Mouse (Mus musculus) limb, embryonic 14.5 days (tissue): ENCODE results near the gene Hspg2. TPM values are rescaled to one million over a fixed set of nuclear protein-coding genes. Genes with fewer than 3 reads are reported as not detected.

Source experiments
- ATAC-seq: fragments of 200-750 bp; cut with Nextera tagmentation; 2 replicates; pipeline ENCODE4 v1.8.0; 2017; ENCODE audit warnings: low read depth, moderate number of reproducible peaks, moderate TSS enrichment; ENCODE audit not compliant: low FRiP score
- DNase-seq: peaks from one replicate; pipeline ENCODE4 v3.0.0-alpha.2; 2015; ENCODE audit warnings: low spot score
- H3K27ac ChIP-seq: fragments of 300-500 bp; sonication (generic); replicated peaks from 2 replicates; pipeline ENCODE4 v1.5.1; 2014; ENCODE audit warnings: low read depth, mild to moderate bottlenecking, low read length, moderate library complexity, mixed read lengths
- H3K27me3 ChIP-seq: fragments of 300-500 bp; sonication (generic); 2 replicates; pipeline ENCODE4 v1.6.1; 2014; ENCODE audit warnings: low read length, mixed read lengths; ENCODE audit not compliant: control insufficient read depth, insufficient read depth
- H3K36me3 ChIP-seq: fragments of 300-500 bp; sonication (generic); 2 replicates; pipeline ENCODE4 v1.6.1; 2014; ENCODE audit warnings: mild to moderate bottlenecking, low read length, moderate library complexity, mixed read lengths; ENCODE audit not compliant: control insufficient read depth, insufficient read depth
- H3K4me1 ChIP-seq: fragments of 300-500 bp; sonication (generic); 2 replicates; pipeline ENCODE4 v1.6.1; 2014; ENCODE audit warnings: antibody characterized with exemption, low read length, mixed read lengths; ENCODE audit not compliant: control insufficient read depth, insufficient read depth
- H3K4me2 ChIP-seq: fragments of 300-500 bp; sonication (generic); replicated peaks from 2 replicates; pipeline ENCODE4 v1.6.1; 2014; ENCODE audit warnings: low read depth, mild to moderate bottlenecking, low read length, moderate library complexity; ENCODE audit not compliant: severe bottlenecking
- H3K4me3 ChIP-seq: fragments of 300-500 bp; sonication (generic); replicated peaks from 2 replicates; pipeline ENCODE4 v1.5.1; 2014; ENCODE audit warnings: low read length
- H3K9ac ChIP-seq: fragments of 300-500 bp; sonication (generic); 2 replicates; pipeline ENCODE4 v1.6.1; 2014; ENCODE audit warnings: mild to moderate bottlenecking, low read depth, low read length, moderate library complexity; ENCODE audit not compliant: severe bottlenecking
- H3K9me3 ChIP-seq: fragments of 300-500 bp; sonication (generic); 2 replicates; pipeline ENCODE4 v1.6.1; 2016; ENCODE audit warnings: low read length; ENCODE audit not compliant: control insufficient read depth
- POLR2A ChIP-seq: fragments of 200-500 bp; IDR thresholded peaks from 2 replicates; pipeline ENCODE4 v1.8.0; 2012; ENCODE audit warnings: inconsistent platforms, mild to moderate bottlenecking, moderate library complexity, borderline replicate concordance; ENCODE audit not compliant: insufficient read depth, insufficient read length; ENCODE audit errors: extremely low read depth
- WGBS: fragments of 180-500 bp; shearing (Covaris S2); extraction: QIAGEN DNeasy Blood & Tissue Kit; methylation state at CpG from one replicate; pipeline ENCODE4 v1.1.7; 2014; 5-methylcytosine and 5-hydroxymethylcytosine counted together
- polyA plus RNA-seq, 2 experiments: library from polyadenylated mRNA; depleted of rRNA in 1 of 2; stranded (reverse) in 1 of 2; unstranded in 1 of 2; fragments of >200 nt; fragmentation: Nextera tagmentation in 1 of 2; extraction: Ambion mirVana in 1 of 2; gene quantifications; 2 replicates each; pipeline versions ENCODE4 v1.2.1 to v1.2.3; 2012 to 2014

Gene Hspg2
- polyA plus RNA-seq, 2 experiments, result 65.6 to 97.4 TPM

DNA sequence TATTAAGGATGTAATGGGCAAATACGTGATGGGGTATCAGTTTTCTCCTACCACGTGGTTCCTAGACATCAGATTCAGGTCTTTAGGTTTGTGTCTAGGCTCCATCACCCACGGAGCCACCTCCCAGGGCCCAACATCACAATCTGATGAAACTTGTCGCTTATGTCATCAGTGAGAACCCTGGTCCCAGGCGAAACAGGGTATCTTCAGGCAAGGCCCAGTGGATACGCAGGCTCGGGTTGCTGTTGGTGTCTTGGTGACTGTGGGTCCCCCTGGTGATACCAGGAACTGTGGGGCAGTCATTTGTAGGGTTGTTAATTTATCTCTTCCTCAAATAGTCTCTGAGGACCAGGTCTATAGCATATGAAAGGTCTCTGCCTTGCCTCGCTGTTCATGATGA is 4.7 kb downstream of the Hspg2 start:
- ATAC-seq, result no peak
- Histone ChIP-seq H3K27me3 (no peaks in the 10 kb centered on the region), H3K4me3 (no peak overlapping the region; the same call in 1 of the 2 replicates), H3K27ac (peak overlapping the region; percentile 43; the same call in 1 of the 2 replicates), H3K4me1 (peaks cover 71% of the 10 kb centered on the region), H3K9me3 (no peaks in the 10 kb centered on the region), H3K36me3 (no peaks in the 10 kb centered on the region; the same call in 1 of the 2 replicates), H3K9ac (0 out of 2 replicates have a peak overlapping the region, but pooled peaks have one; percentile 31), H3K4me2 (0 out of 2 replicates have a peak overlapping the region, but pooled peaks have one; percentile 25)
- WGBS, result 79% methylated on average over 8 of the region's 8 CpGs
- no peak for TF ChIP-seq POLR2A
- DNase-seq, result no peak

DNA sequence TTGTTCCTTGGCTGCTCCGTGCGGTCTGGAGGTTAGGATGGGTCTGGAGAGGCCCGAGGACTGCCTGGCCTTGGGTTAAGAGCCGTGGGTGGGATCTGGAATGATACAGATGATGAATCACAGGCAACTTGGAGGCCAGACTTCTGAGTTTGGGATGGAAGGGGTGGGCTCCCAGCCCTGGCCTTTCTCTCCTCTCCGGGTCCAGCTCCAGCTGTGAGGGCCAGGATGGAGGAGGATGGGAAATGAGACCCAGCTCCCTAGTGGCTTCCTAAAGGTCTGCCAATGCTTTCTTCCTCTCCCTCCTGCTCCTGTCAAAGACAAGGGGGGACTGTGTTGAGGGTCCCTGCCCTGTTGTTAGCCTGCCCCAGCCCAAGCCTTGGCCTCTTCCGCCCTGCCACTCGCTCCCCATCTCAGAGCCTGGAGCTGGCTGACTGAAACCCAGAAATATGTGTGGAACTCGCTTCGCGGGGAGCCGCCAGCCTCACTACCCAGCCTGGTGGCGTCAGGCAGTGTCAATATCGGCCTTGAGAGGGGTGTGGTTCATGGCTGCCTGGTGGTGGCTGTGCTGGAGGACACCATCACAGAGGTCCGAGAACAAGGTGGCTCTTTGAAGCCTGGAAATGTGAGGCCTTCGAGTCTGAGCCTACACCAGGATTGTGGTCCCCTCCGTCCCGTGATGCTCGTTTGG is 5.3 kb downstream of the Hspg2 start:
- H3K4me3 ChIP-seq, result no peak overlapping the region; the same call in 1 of the 2 replicates
- H3K36me3 ChIP-seq, result no peaks in the 10 kb centered on the region; the same call in 1 of the 2 replicates
- H3K9ac ChIP-seq, result peak overlapping the region; percentile 31; the same call in 1 of the 2 replicates
- H3K27ac ChIP-seq, result peak overlapping the region; percentile 43; the same call in 1 of the 2 replicates
- DNase-seq (no peak), ATAC-seq (peak; percentile 20; the same call in 1 of the 2 replicates)
- peaks cover 77% of the 10 kb centered on the region for H3K4me1 ChIP-seq
- TF ChIP-seq POLR2A, result no peak
- no peaks in the 10 kb centered on the region for H3K9me3 ChIP-seq
- WGBS, result 49% methylated on average over 18 of the region's 18 CpGs
- H3K4me2 ChIP-seq, result peak overlapping the region; percentile 25; the same call in 1 of the 2 replicates
- no peaks in the 10 kb centered on the region for H3K27me3 ChIP-seq

DNA sequence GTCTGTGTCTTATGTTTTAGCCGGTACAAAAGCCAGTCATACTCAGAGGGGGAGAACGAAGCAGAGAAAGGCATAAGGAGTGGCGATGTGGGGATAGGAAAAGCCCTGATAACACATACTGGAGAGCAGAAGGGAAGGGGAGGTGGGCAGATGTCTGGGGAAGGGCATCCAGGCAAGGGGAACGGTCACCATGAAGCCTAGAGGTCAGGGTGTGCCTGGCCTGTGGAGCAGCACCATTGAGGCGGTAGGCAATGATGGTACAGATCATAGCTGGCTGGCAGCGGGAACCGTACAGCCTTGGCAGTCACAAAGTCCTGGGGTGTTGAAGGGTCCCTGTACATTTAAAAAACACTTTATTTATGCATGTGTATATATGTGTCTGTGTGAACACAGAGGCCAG is 6.1 kb downstream of the Hspg2 start:
- no peaks in the 10 kb centered on the region; the same call in 1 of the 2 replicates for H3K36me3 ChIP-seq
- peaks cover 81% of the 10 kb centered on the region for H3K4me1 ChIP-seq
- H3K9ac ChIP-seq, result no peak overlapping the region
- ATAC-seq, result no peak
- H3K9me3 ChIP-seq, result no peaks in the 10 kb centered on the region
- no peak for DNase-seq
- 0 out of 2 replicates have a peak overlapping the region, but pooled peaks have one; percentile 25 for H3K4me2 ChIP-seq
- no peaks in the 10 kb centered on the region for H3K27me3 ChIP-seq
- H3K4me3 ChIP-seq, result no peak overlapping the region
- 88% methylated on average over 7 of the region's 7 CpGs for WGBS
- H3K27ac ChIP-seq, result no peak overlapping the region
- no peak for TF ChIP-seq POLR2A

- no peaks in the 10 kb centered on the region for H3K9me3 ChIP-seq
- no peaks in the 10 kb centered on the region for H3K27me3 ChIP-seq
- ATAC-seq (no peak), DNase-seq (no peak)
- TF ChIP-seq POLR2A, result no peak
- no peak overlapping the region for H3K4me3 ChIP-seq
- no peaks in the 10 kb centered on the region; the same call in 1 of the 2 replicates for H3K36me3 ChIP-seq
- WGBS, result 80% methylated on average over 13 of the region's 13 CpGs
- peaks cover 81% of the 10 kb centered on the region for H3K4me1 ChIP-seq
- H3K9ac ChIP-seq, result no peak overlapping the region
- no peak overlapping the region for H3K4me2 ChIP-seq
- H3K27ac ChIP-seq, result no peak overlapping the region
Observed at GRCm38 (mm10) chr4:137475271-137476050, 6.9 kb downstream of the Hspg2 start.
